Mouse (Mus musculus): ENCODE measurements around the gene Mtx3.

DNA sequence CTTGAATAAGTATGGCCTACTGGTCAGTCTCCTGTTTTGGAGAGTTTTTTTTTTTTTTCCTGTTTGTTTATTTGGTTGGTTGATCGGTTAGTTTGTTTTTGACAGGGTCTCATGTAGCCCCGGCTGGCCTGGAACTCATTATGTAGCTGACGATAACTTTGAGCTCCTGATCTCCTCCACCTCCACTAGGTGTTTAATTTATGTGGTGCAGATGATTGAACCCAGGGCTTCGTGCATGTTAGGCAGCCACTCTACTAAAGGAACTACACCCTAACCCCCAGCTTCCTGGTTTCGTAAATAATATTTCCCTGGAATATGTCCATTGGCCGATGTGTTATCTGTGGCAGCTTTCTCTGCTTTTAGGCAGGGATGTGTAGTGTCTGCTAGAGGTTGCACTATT, 54.5 kb downstream of the Mtx3 start:
- TF ChIP-seq CTCF (IDR thresholded peaks at IDR 0.05), result no peak
- no peak for TF ChIP-seq POLR2A (IDR thresholded peaks at IDR 0.05; ENCODE audit: insufficient read depth, low read depth, low read length)

All from heart, adult 2 months (tissue).